Mouse (Mus musculus) erythroid progenitor cell, adult 5-6 weeks (primary cell): ENCODE measurements around the gene Actl7b. TPM values are rescaled to one million over a fixed set of nuclear protein-coding genes. Genes with fewer than 3 reads are reported as not detected.

Experiments used
- ATAC-seq: replicated peaks from 2 replicates; pipeline ENCODE4 v1.8.0; 2016; ENCODE audit warnings: moderate number of reproducible peaks, mild to moderate bottlenecking, moderate TSS enrichment, inconsistent platforms; ENCODE audit not compliant: poor library complexity, low FRiP score, severe bottlenecking
- total RNA-seq, 2 experiments: library from RNA; stranded (forward) in 1 of 2; stranded (reverse) in 1 of 2; fragments of 150-400 nt in 1 of 2; fragments of 186-747, 209-891 nt in 1 of 2; gene quantifications; 2 replicates each; pipeline versions ENCODE4 v1.2.3 to v1.2.4; 2015 to 2017; ENCODE audit warnings: low replicate concordance in 2 of 2

Actl7b gene
- total RNA-seq, 2 experiments from 2014 or later: not detected

DNA sequence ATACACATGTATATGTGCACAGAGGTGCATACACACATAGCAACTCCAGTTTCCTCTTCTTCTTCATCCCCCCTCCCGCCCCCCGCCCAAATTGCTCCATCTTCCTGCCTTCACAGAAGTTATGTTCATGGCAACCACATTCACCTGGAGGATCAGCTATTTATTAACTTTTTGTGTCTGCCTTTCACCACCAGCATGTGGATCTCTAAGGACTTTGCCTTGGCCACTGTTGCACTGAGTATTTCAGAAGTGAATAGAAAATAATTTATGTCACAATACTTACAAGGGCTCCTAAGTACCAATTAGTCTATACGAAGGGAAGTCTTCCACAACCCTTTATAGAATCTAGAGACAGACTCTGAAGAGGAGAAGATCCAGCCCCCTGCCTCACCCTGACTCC is 23.3 kb downstream of the Actl7b start:
- no peak for ATAC-seq

DNA sequence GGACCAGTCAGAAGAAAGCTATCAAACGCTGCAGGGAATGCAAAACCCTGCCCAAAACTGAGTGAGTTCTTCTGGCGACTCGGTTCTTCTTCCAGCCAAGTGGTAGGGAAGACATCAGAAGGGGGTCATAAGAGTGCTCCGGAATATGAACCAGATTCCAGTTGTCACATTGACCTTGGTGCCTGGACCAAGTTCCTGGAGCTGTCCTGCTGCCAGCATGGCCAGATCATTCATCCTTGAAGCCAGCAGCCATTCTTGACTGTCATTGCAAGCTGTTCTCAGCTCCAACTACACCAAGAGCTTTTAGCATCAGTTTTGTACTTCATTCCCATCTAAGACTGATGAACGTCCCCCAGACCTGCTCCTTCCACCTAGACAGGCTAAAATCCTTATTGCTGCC is 24.4 kb downstream of the Actl7b start:
- ATAC-seq: no peak

DNA sequence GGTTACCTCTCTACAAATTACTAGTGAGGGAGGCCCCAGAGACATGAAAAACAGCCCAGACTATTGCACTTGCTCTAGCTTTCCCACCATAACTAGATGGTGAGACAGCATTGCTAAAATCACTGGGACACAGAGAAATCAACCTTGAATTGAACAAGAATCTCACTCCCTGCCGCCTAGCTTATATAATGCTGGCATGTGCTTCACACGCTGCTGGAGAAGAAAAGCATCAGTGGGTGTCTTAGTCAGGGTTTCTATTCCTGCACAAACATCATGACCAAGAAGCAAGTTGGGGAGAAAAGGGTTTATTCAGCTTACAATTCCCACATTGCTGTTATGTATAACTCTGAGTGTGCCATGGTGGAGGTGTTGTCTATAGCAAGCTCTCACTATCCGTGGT is 28.1 kb downstream of the Actl7b start:
- no peak for ATAC-seq

DNA sequence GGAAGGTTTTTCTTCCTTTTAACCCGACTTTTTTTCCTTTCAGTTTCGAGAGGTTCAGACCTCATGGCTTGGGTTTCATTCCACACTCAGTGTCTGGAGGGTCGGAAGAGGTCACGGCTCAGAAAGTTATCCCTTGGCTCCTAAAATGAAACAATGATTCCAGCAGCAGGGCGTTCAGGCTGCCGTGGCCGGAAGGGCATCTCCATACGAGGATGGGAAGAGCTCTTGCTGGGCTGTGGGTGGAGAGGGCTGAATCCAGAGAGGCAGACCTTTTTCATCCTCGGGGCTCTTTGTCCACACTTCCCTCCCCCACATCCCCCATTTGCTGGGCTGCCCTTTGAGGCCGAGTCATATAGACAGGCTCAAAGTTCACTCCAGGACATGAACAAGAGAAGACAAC is 39.0 kb downstream of the Actl7b start:
- no peak for ATAC-seq

GRCm38 (mm10) chr4:56698671-56699070 is 42.6 kb downstream of the Actl7b start:
- ATAC-seq: no peak

- no peak for ATAC-seq
Measured at GRCm38 (mm10) chr4:56696401-56696800, 44.8 kb downstream of the Actl7b start.

Other genes with a start within 250 kb of the Actl7b start
- not detected in 2 replicates for gene Gm26657, start 1.4 kb downstream of the Actl7b start, total RNA-seq (2015; ENCODE audit: low replicate concordance)
- gene Gm26657, start 1.4 kb downstream of the Actl7b start, total RNA-seq (2017; ENCODE audit: low replicate concordance): not detected in 2 replicates
- gene Actl7a, start 2.0 kb upstream of the Actl7b start, total RNA-seq (2015; ENCODE audit: low replicate concordance): not detected in 2 replicates
- gene Actl7a, start 2.0 kb upstream of the Actl7b start, total RNA-seq (2017; ENCODE audit: low replicate concordance): not detected in 2 replicates
- gene Elp1, start 60.9 kb upstream of the Actl7b start, total RNA-seq (2015; ENCODE audit: low replicate concordance): 13.3 and 26.0 TPM in 2 replicates
- 7.4 and 11.3 TPM in 2 replicates for gene Elp1, start 60.9 kb upstream of the Actl7b start, total RNA-seq (2017; ENCODE audit: low replicate concordance)
- 3.4 and 4.0 TPM in 2 replicates for gene Fam206a, start 60.9 kb upstream of the Actl7b start, total RNA-seq (2015; ENCODE audit: low replicate concordance)
- gene Fam206a, start 60.9 kb upstream of the Actl7b start, total RNA-seq (2017; ENCODE audit: low replicate concordance): 3.3 and 10.7 TPM in 2 replicates
- gene Ctnnal1, start 123.7 kb upstream of the Actl7b start, total RNA-seq (2015; ENCODE audit: low replicate concordance): 0.36 and 0.84 TPM in 2 replicates
- 3.7 and 5.5 TPM in 2 replicates for gene Ctnnal1, start 123.7 kb upstream of the Actl7b start, total RNA-seq (2017; ENCODE audit: low replicate concordance)
- gene Tmem245, start 206.0 kb upstream of the Actl7b start, total RNA-seq (2015; ENCODE audit: low replicate concordance): 5.4 and 7.5 TPM in 2 replicates
- gene Tmem245, start 206.0 kb upstream of the Actl7b start, total RNA-seq (2017; ENCODE audit: low replicate concordance): 0.68 and 3.2 TPM in 2 replicates
- gene Frrs1l, start 248.9 kb upstream of the Actl7b start, total RNA-seq (2015; ENCODE audit: low replicate concordance): not detected in 2 replicates
- not detected in 2 replicates for gene Frrs1l, start 248.9 kb upstream of the Actl7b start, total RNA-seq (2017; ENCODE audit: low replicate concordance)